Mouse (Mus musculus) cerebellum, adult 18-20 months (tissue): ENCODE measurements around the gene Atrnl1.
"Not testable (repeated sequence)": the region's sequence is repeated elsewhere in the genome, so short reads cannot be mapped to it uniquely, and the experiment has no call there.

Source experiments
- DNase-seq, 2 experiments: peaks; one replicate each; pipeline ENCODE4 v3.0.0; 2021

The Atrnl1 gene

GRCm38 (mm10) chr19:58043550-58043949 is 432.7 kb downstream of the Atrnl1 start:
- DNase-seq = no peak

- DNase-seq = no peak
Observed at GRCm38 (mm10) chr19:58044816-58045215, 434.0 kb downstream of the Atrnl1 start.

GRCm38 (mm10) chr19:58046656-58047055 is 435.8 kb downstream of the Atrnl1 start:
- no peak for DNase-seq

GRCm38 (mm10) chr19:58050410-58050809 is 439.6 kb downstream of the Atrnl1 start:
- not testable (repeated sequence) for DNase-seq

- no peak for DNase-seq
Observed at GRCm38 (mm10) chr19:58050986-58051385, 440.2 kb downstream of the Atrnl1 start.

GRCm38 (mm10) chr19:58051905-58052304 is 441.1 kb downstream of the Atrnl1 start:
- DNase-seq = no peak

- DNase-seq = no peak
Observed at GRCm38 (mm10) chr19:58052444-58053135, 441.8 kb downstream of the Atrnl1 start.

- no peak for DNase-seq
Observed at GRCm38 (mm10) chr19:58059719-58060118, 448.9 kb downstream of the Atrnl1 start.

- no peak for DNase-seq
Observed at GRCm38 (mm10) chr19:58060199-58060853, 449.5 kb downstream of the Atrnl1 start.

- no peak for DNase-seq
Observed at GRCm38 (mm10) chr19:58060854-58061358, 450.1 kb downstream of the Atrnl1 start.

GRCm38 (mm10) chr19:58061933-58062332 is 451.1 kb downstream of the Atrnl1 start:
- no peak for DNase-seq

GRCm38 (mm10) chr19:58063541-58063940 is 452.7 kb downstream of the Atrnl1 start:
- no peak for DNase-seq

- no peak for DNase-seq
Observed at GRCm38 (mm10) chr19:58064116-58065000, 453.5 kb downstream of the Atrnl1 start.

GRCm38 (mm10) chr19:58065001-58065314 is 454.1 kb downstream of the Atrnl1 start:
- no peak for DNase-seq

GRCm38 (mm10) chr19:58065514-58065913 is 454.7 kb downstream of the Atrnl1 start:
- DNase-seq = no peak

GRCm38 (mm10) chr19:58068114-58068513 is 457.3 kb downstream of the Atrnl1 start:
- DNase-seq = no peak

GRCm38 (mm10) chr19:58068958-58069357 is 458.1 kb downstream of the Atrnl1 start:
- DNase-seq = no peak

GRCm38 (mm10) chr19:58072404-58072803 is 461.6 kb downstream of the Atrnl1 start:
- no peak for DNase-seq

- no peak for DNase-seq
Observed at GRCm38 (mm10) chr19:58072846-58073245, 462.0 kb downstream of the Atrnl1 start.

- no peak for DNase-seq
Observed at GRCm38 (mm10) chr19:58075252-58075651, 464.4 kb downstream of the Atrnl1 start.

- no peak for DNase-seq
Observed at GRCm38 (mm10) chr19:58076961-58077371, 466.1 kb downstream of the Atrnl1 start.

GRCm38 (mm10) chr19:58077529-58078070 is 466.8 kb downstream of the Atrnl1 start:
- no peak for DNase-seq

GRCm38 (mm10) chr19:58080168-58080567 is 469.3 kb downstream of the Atrnl1 start:
- DNase-seq = no peak
